Comparison of ENCODE assay signal across 30 mouse cellular contexts in genomic region chr5:144143531-144143930, GRCm38 (mm10). TPM values are rescaled to one million over a fixed set of nuclear protein-coding genes. Genes with fewer than 3 reads are reported as not detected.
DNase-seq lines count a peak whose midpoint lies in the region; ATAC-seq and TF ChIP-seq lines count a peak whose summit lies in the region.
"Had no signal": no experiment of that assay in that cellular context is flagged by ENCODE, and none has a peak within 500 bp of the region (broad histone marks: within the 10 kb centered on the region; RNA-seq: fewer than 3 reads in every experiment).

No protein-coding gene starts in this region.

- CTCF ChIA-PET in Patski (lab: Charles Lee), result interaction anchor here (0.7 to 3.1 kb wide), 3 partner anchors 11 to 25 kb away, joined by 3 to 15 read pairs (median 4); no protein-coding TSS in a partner anchor

- TF ChIP-seq POLR2A in cortical plate, adult 2 months (IDR thresholded peaks at IDR 0.05; ENCODE audit: extremely low read depth, insufficient read depth, low read length), result no peak

- H3K9me3 ChIP-seq in heart, postnatal 0 days (replicated peaks; ENCODE audit: control insufficient read depth, low read length), result no peaks in the 10 kb centered on the region
- no peaks in the 10 kb centered on the region for H3K9me3 ChIP-seq in heart, embryonic 11.5 days (replicated peaks; ENCODE audit: control insufficient read depth, low read length)
- no peaks in the 10 kb centered on the region for H3K9me3 ChIP-seq in liver, postnatal 0 days (ENCODE audit: low read length)
- H3K9me3 ChIP-seq in liver, embryonic 11.5 days (ENCODE audit: control insufficient read depth, low read length), result no peaks in the 10 kb centered on the region
- H3K9me3 ChIP-seq: heart, embryonic 15.5 days; hindbrain, embryonic 12.5 days; limb, embryonic 10.5 days; limb, embryonic 15.5 days; megakaryocyte, embryonic 14.5 days; midbrain, embryonic 13.5 days had no signal

- peaks cover 23% of the 10 kb centered on the region for H3K36me3 ChIP-seq in heart, postnatal 0 days (replicated peaks; ENCODE audit: control insufficient read depth, insufficient read depth, low read length)
- peaks cover 7% of the 10 kb centered on the region; the same call in 1 of the 2 replicates for H3K36me3 ChIP-seq in heart, embryonic 11.5 days (ENCODE audit: control insufficient read depth, insufficient read depth, low read length)
- peaks cover 30% of the 10 kb centered on the region for H3K36me3 ChIP-seq in liver, postnatal 0 days (replicated peaks; ENCODE audit: insufficient read depth, low read length)
- H3K36me3 ChIP-seq in liver, embryonic 11.5 days (ENCODE audit: control insufficient read depth, insufficient read depth, low read length), result peaks cover 5% of the 10 kb centered on the region; the same call in 1 of the 2 replicates

- H3K9ac ChIP-seq in heart, postnatal 0 days (replicated peaks; ENCODE audit: low read depth, low read length), result no peak overlapping the region
- H3K9ac ChIP-seq in heart, embryonic 11.5 days (ENCODE audit: low read depth, low read length), result no peak overlapping the region
- no peak overlapping the region for H3K9ac ChIP-seq in liver, postnatal 0 days (replicated peaks)
- H3K9ac ChIP-seq in liver, embryonic 11.5 days (ENCODE audit: low read depth, low read length), result no peak overlapping the region
- H3K9ac ChIP-seq: heart, embryonic 15.5 days; hindbrain, embryonic 12.5 days; limb, embryonic 15.5 days; liver, embryonic 14.5 days; lung, embryonic 14.5 days; midbrain, embryonic 13.5 days had no signal

- POLR2A ChIA-PET in Patski (lab: Charles Lee), result no interaction called here

- TF ChIP-seq CTCF in heart, postnatal 0 days (IDR thresholded peaks at IDR 0.05; ENCODE audit: low read depth), result peak; percentile 34
- 0 out of 2 replicates have a peak, but pooled peaks have one; percentile 11 for TF ChIP-seq CTCF in liver, postnatal 0 days (IDR thresholded peaks at IDR 0.05; ENCODE audit: low read depth)
- TF ChIP-seq CTCF in Patski (IDR thresholded peaks at IDR 0.05), result peak; percentile 36
- 0 out of 2 replicates have a peak, but pooled peaks have one; percentile 6 for TF ChIP-seq CTCF in cortical plate, adult 2 months (IDR thresholded peaks at IDR 0.05; ENCODE audit: extremely low read depth, insufficient read depth, low read length)

- TF ChIP-seq EP300 in heart, postnatal 0 days (IDR thresholded peaks at IDR 0.05; ENCODE audit: low read depth), result no peak
- TF ChIP-seq EP300 in liver, postnatal 0 days (IDR thresholded peaks at IDR 0.05; ENCODE audit: low read depth), result no peak

- H3K4me2 ChIP-seq in heart, postnatal 0 days (ENCODE audit: low read depth, low read length), result no peak overlapping the region
- H3K4me2 ChIP-seq in heart, embryonic 11.5 days, result no peak overlapping the region
- H3K4me2 ChIP-seq in liver, postnatal 0 days (ENCODE audit: low read depth, low read length), result no peak overlapping the region
- H3K4me2 ChIP-seq in liver, embryonic 11.5 days, result no peak overlapping the region
- H3K4me2 ChIP-seq: heart, embryonic 15.5 days; hindbrain, embryonic 12.5 days; limb, embryonic 15.5 days; lung, embryonic 14.5 days; midbrain, embryonic 13.5 days had no signal

- WGBS in heart, postnatal 0 days, result 86% methylated on average over 5 of the region's 5 CpGs
- WGBS in heart, embryonic 11.5 days (ENCODE audit: insufficient replicate concordance), result 86% methylated on average over 5 of the region's 5 CpGs
- 88% methylated on average over 5 of the region's 5 CpGs for WGBS in liver, postnatal 0 days (ENCODE audit: insufficient replicate concordance)
- 92% methylated on average over 5 of the region's 5 CpGs for WGBS in liver, embryonic 11.5 days

- no peak for DNase-seq in heart, postnatal 0 days (ENCODE audit: low spot score)
- no peak for DNase-seq in liver, postnatal 0 days
- no peak for DNase-seq in liver, embryonic 11.5 days (ENCODE audit: low spot score)
- DNase-seq in Patski (ENCODE audit: low read depth, low spot score), result no peak
- DNase-seq: adrenal gland, postnatal 25 days; B cell, adult 2 months; cerebellum, adult 2 months; cerebellum, postnatal 25 days; heart, postnatal 36 days; kidney, adult 9 months; kidney, postnatal 14 days; lung, embryonic 14.5 days; right cerebral cortex, adult 18-20 months; right cerebral cortex, postnatal 4 days; thymus, postnatal 4 days had no signal

- H3K4me3 ChIP-seq in heart, postnatal 0 days (ENCODE audit: low read depth, low read length), result no peak overlapping the region
- no peak overlapping the region for H3K4me3 ChIP-seq in heart, embryonic 11.5 days (ENCODE audit: low read depth, low read length)
- H3K4me3 ChIP-seq in liver, postnatal 0 days (ENCODE audit: low read depth, low read length), result no peak overlapping the region
- no peak overlapping the region for H3K4me3 ChIP-seq in liver, embryonic 11.5 days (ENCODE audit: low read depth, low read length)
- H3K4me3 ChIP-seq in cortical plate, adult 2 months (ENCODE audit: insufficient read depth, low read length), result no peak overlapping the region
- H3K4me3 ChIP-seq: heart, embryonic 15.5 days; hindbrain, embryonic 12.5 days; limb, embryonic 10.5 days; limb, embryonic 15.5 days; megakaryocyte, embryonic 14.5 days; midbrain, embryonic 13.5 days had no signal

- no peak for ATAC-seq in heart, postnatal 0 days (ENCODE audit: insufficient read depth, low read depth)
- no peak for ATAC-seq in heart, embryonic 11.5 days (replicated peaks; ENCODE audit: insufficient number of reproducible peaks, low FRiP score, low TSS enrichment)
- no peak for ATAC-seq in liver, postnatal 0 days
- ATAC-seq in liver, embryonic 11.5 days (replicated peaks; ENCODE audit: low FRiP score), result no peak
- no peak for ATAC-seq in Patski
- no peak for ATAC-seq in megakaryocyte progenitor cell, adult 5-6 weeks (replicated peaks; ENCODE audit: poor library complexity)
- ATAC-seq: forebrain, embryonic 14.5 days; hindbrain, postnatal 0 days; intestine, embryonic 16.5 days; midbrain, embryonic 13.5 days had no signal

- in situ Hi-C loops in Patski (cut with MboI; ENCODE audit: low pct_unique_long_range_greater_than_20kb), result no loop called here

- H3K27me3 ChIP-seq in heart, postnatal 0 days (ENCODE audit: control insufficient read depth, insufficient read depth, low read length), result no peaks in the 10 kb centered on the region
- no peaks in the 10 kb centered on the region for H3K27me3 ChIP-seq in heart, embryonic 11.5 days (ENCODE audit: control insufficient read depth, insufficient read depth, low read length)
- no peaks in the 10 kb centered on the region for H3K27me3 ChIP-seq in liver, postnatal 0 days (ENCODE audit: insufficient read depth, low read length)
- no peaks in the 10 kb centered on the region for H3K27me3 ChIP-seq in liver, embryonic 11.5 days (replicated peaks; ENCODE audit: control insufficient read depth, insufficient read depth, low read length)
- no peaks in the 10 kb centered on the region for H3K27me3 ChIP-seq in Patski
- H3K27me3 ChIP-seq: heart, embryonic 15.5 days; hindbrain, embryonic 12.5 days; limb, embryonic 15.5 days; megakaryocyte, embryonic 14.5 days; midbrain, embryonic 13.5 days had no signal

- H3K27ac ChIP-seq in heart, postnatal 0 days (ENCODE audit: low read depth), result no peak overlapping the region
- no peak overlapping the region for H3K27ac ChIP-seq in heart, embryonic 11.5 days (ENCODE audit: low read depth, low read length)
- no peak overlapping the region for H3K27ac ChIP-seq in liver, postnatal 0 days (ENCODE audit: low read depth)
- no peak overlapping the region for H3K27ac ChIP-seq in liver, embryonic 11.5 days (ENCODE audit: low read depth, low read length)
- no peak overlapping the region for H3K27ac ChIP-seq in cortical plate, adult 2 months (ENCODE audit: insufficient read depth, low read length)
- H3K27ac ChIP-seq: heart, embryonic 15.5 days; hindbrain, embryonic 12.5 days; hindbrain, postnatal 0 days; limb, embryonic 10.5 days; limb, embryonic 15.5 days; liver, embryonic 14.5 days; midbrain, embryonic 13.5 days had no signal

- H3K4me1 ChIP-seq in heart, postnatal 0 days (ENCODE audit: control insufficient read depth, insufficient read depth), result no peaks in the 10 kb centered on the region
- H3K4me1 ChIP-seq in heart, embryonic 11.5 days (ENCODE audit: control insufficient read depth, insufficient read depth, low read length), result no peaks in the 10 kb centered on the region
- H3K4me1 ChIP-seq in liver, postnatal 0 days (ENCODE audit: insufficient read depth), result no peaks in the 10 kb centered on the region
- no peaks in the 10 kb centered on the region for H3K4me1 ChIP-seq in liver, embryonic 11.5 days (replicated peaks; ENCODE audit: control insufficient read depth, insufficient read depth, low read length)
- peaks cover 2% of the 10 kb centered on the region; the same call in 1 of the 2 replicates for H3K4me1 ChIP-seq in cortical plate, adult 2 months (ENCODE audit: control insufficient read depth, insufficient read depth, low read length)
- H3K4me1 ChIP-seq: hindbrain, embryonic 12.5 days; limb, embryonic 10.5 days; limb, embryonic 15.5 days; megakaryocyte, embryonic 14.5 days; midbrain, embryonic 13.5 days had no signal

RNA-seq across cellular contexts. Expression of gene Lmtk2, which starts 43.3 kb away (rescaled TPM):
- total RNA-seq in heart, postnatal 0 days (2014; rRNA removed; ENCODE audit: low replicate concordance), result 19.5 and 23.2 TPM in 2 replicates
- polyA plus RNA-seq in heart, postnatal 0 days (2015; fragmentation: Nextera tagmentation; extraction: Ambion mirVana), result 2.2 and 2.5 TPM in 2 replicates
- 5.1 and 5.2 TPM in 2 replicates for polyA plus RNA-seq in heart, embryonic 11.5 days (2014; fragmentation: Nextera tagmentation; extraction: Ambion mirVana)
- 1.1 and 1.2 TPM in 2 replicates for polyA plus RNA-seq in liver, postnatal 0 days (2015; fragmentation: Nextera tagmentation; extraction: Ambion mirVana)
- polyA plus RNA-seq in liver, embryonic 11.5 days (2014; fragmentation: Nextera tagmentation; extraction: Ambion mirVana), result 4.9 and 5.7 TPM in 2 replicates
- polyA plus RNA-seq in Patski (2021), result 19.7 TPM
- polyA plus RNA-seq in cortical plate, adult 2 months (2012; rRNA removed), result 68.2 and 69.3 TPM in 2 replicates
- 8.2 and 9.6 TPM in 2 replicates for total RNA-seq in megakaryocyte progenitor cell, adult 5-6 weeks (2015)
- total RNA-seq in megakaryocyte progenitor cell, adult 5-6 weeks (2017), result 7.6 and 8.5 TPM in 2 replicates

RNA-seq across cellular contexts. Expression of gene Bhlha15, which starts 46.6 kb away (rescaled TPM):
- total RNA-seq in heart, postnatal 0 days (2014; rRNA removed; ENCODE audit: low replicate concordance), result 0.31 and 0.54 TPM in 2 replicates
- polyA plus RNA-seq in heart, postnatal 0 days (2015; fragmentation: Nextera tagmentation; extraction: Ambion mirVana), result 0.04 and 0.08 TPM in 2 replicates
- 0.63 and 0.79 TPM in 2 replicates for polyA plus RNA-seq in heart, embryonic 11.5 days (2014; fragmentation: Nextera tagmentation; extraction: Ambion mirVana)
- 0.16 and 0.19 TPM in 2 replicates for polyA plus RNA-seq in liver, postnatal 0 days (2015; fragmentation: Nextera tagmentation; extraction: Ambion mirVana)
- 1.3 and 1.6 TPM in 2 replicates for polyA plus RNA-seq in liver, embryonic 11.5 days (2014; fragmentation: Nextera tagmentation; extraction: Ambion mirVana)
- 0.03 TPM for polyA plus RNA-seq in Patski (2021)
- 0.08 and 0.09 TPM in 2 replicates for polyA plus RNA-seq in cortical plate, adult 2 months (2012; rRNA removed)
- 1.3 and 2.4 TPM in 2 replicates for total RNA-seq in megakaryocyte progenitor cell, adult 5-6 weeks (2015)
- 1.5 TPM in 2 replicates for total RNA-seq in megakaryocyte progenitor cell, adult 5-6 weeks (2017)
- total RNA-seq: gastrocnemius, adult 18-20 months; gastrocnemius, postnatal 4 days; heart, postnatal 36 days had no signal
